Mouse (Mus musculus): ENCODE data around the gene Il1r1.

DNA sequence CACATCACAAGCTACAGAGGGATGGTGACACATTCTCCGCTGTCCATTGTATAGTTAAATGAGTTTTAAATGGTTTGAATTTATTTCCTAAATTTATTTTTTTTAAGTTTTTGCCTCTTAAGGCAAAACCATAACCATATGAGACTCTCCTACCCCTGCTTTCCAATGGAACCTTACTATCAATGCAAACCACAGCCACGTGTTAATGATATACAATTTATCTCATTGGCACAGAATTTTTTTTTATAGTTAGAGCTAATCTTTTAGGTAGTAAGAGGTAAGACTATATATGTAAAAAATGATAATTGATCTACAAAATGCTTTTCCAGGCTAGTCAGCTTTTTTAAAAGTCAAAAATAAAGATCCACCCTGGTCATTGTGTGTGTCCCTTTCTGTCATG is 73.2 kb downstream of the Il1r1 start:
- TF ChIP-seq CTCF (IDR thresholded peaks at IDR 0.05; ENCODE audit: borderline replicate concordance, extremely low read depth, insufficient read depth, insufficient read length) (no peak), POLR2A (IDR thresholded peaks at IDR 0.05; ENCODE audit: borderline replicate concordance, extremely low read depth, insufficient read depth, insufficient read length, poor library complexity, severe bottlenecking) (no peak)

Measured in brain, embryonic 14.5 days (tissue).